Mouse (Mus musculus) MEL (cell line): ENCODE results near the gene Maea. TPM values are rescaled to one million over a fixed set of nuclear protein-coding genes. Genes with fewer than 3 reads are reported as not detected.

Source experiments
- DNase-seq: peaks from one replicate; pipeline ENCODE4 v3.0.0; 2011; ENCODE audit warnings: low read depth, low spot score
- H3K27ac ChIP-seq: 2 replicates; pipeline ENCODE4 v1.5.1; 2012; ENCODE audit warnings: low read depth, mild to moderate bottlenecking, control low read depth, low read length, moderate library complexity; ENCODE audit not compliant: control insufficient read depth
- H3K27me3 ChIP-seq, 2 experiments: fragments of 150-350 bp in 1 of 2; sonication (generic) in 1 of 2; 2 replicates each; pipeline ENCODE4 v1.6.1; 2012; ENCODE audit warnings: low read length in 2 of 2, mild to moderate bottlenecking in 2 of 2, improper control_type of control experiment in 1 of 2, moderate library complexity in 1 of 2; ENCODE audit not compliant: insufficient read depth in 2 of 2, control insufficient read depth in 1 of 2
- H3K36me3 ChIP-seq, 2 experiments: 2 replicates each; pipeline ENCODE4 v1.6.1; 2012 to 2014; ENCODE audit warnings: low read length in 2 of 2, improper control_type of control experiment in 1 of 2, inconsistent platforms in 1 of 2, mild to moderate bottlenecking in 1 of 2; ENCODE audit not compliant: insufficient read depth in 2 of 2, control insufficient read depth in 1 of 2
- H3K4me1 ChIP-seq, 2 experiments: fragments of 150-350 bp in 1 of 2; sonication (generic) in 1 of 2; 2 replicates each; pipeline ENCODE4 v1.6.1; 2012; ENCODE audit warnings: low read length in 2 of 2, improper control_type of control experiment in 1 of 2, mild to moderate bottlenecking in 1 of 2; ENCODE audit not compliant: insufficient read depth in 2 of 2, control insufficient read depth in 1 of 2
- H3K4me3 ChIP-seq, 2 experiments: fragments of 150-350 bp in 1 of 2; sonication (generic) in 1 of 2; 2 replicates each; pipeline ENCODE4 v1.5.1; 2012; ENCODE audit warnings: low read depth in 2 of 2, low read length in 2 of 2, mild to moderate bottlenecking in 2 of 2, moderate library complexity in 2 of 2, control low read depth in 1 of 2, improper control_type of control experiment in 1 of 2; ENCODE audit not compliant: control insufficient read depth in 1 of 2, insufficient read depth in 1 of 2
- H3K79me2 ChIP-seq: 2 replicates; pipeline ENCODE4 v1.6.1; 2012; ENCODE audit warnings: mild to moderate bottlenecking, low read length, moderate library complexity; ENCODE audit not compliant: control insufficient read depth, poor library complexity, insufficient read depth
- H3K9ac ChIP-seq: 2 replicates; pipeline ENCODE4 v1.6.1; 2012; ENCODE audit warnings: low read depth, mild to moderate bottlenecking, control low read depth, low read length, moderate library complexity; ENCODE audit not compliant: control insufficient read depth, poor library complexity, severe bottlenecking
- H3K9me3 ChIP-seq: fragments of 150-350 bp; sonication (generic); replicated peaks from 2 replicates; pipeline ENCODE4 v1.6.1; 2012; ENCODE audit warnings: mild to moderate bottlenecking, low read length, improper control_type of control experiment, moderate library complexity; ENCODE audit not compliant: insufficient read depth
- BHLHE40 ChIP-seq: IDR thresholded peaks from 2 replicates; pipeline ENCODE4 v1.6.1; 2012; ENCODE audit warnings: low read depth, mild to moderate bottlenecking, inconsistent platforms, low read length, improper control_type of control experiment, borderline replicate concordance
- CHD1 ChIP-seq: IDR thresholded peaks from 2 replicates; pipeline ENCODE4 v1.6.1; 2012; ENCODE audit warnings: low read depth, mild to moderate bottlenecking, inconsistent platforms, low read length, improper control_type of control experiment
- CTCF ChIP-seq, 3 experiments: IDR thresholded peaks in 2 of 3; conservative IDR thresholded peaks in 1 of 3; 2 replicates each; pipeline ENCODE4 v1.5.1; 2011 to 2012; ENCODE audit warnings: low read length in 3 of 3, low read depth in 2 of 3, mild to moderate bottlenecking in 2 of 3, improper control_type of control experiment in 1 of 3, inconsistent platforms in 1 of 3, mixed read lengths in 1 of 3, moderate library complexity in 1 of 3; ENCODE audit not compliant: control insufficient read depth in 1 of 3, insufficient read depth in 1 of 3, poor library complexity in 1 of 3, severe bottlenecking in 1 of 3
- E2F4 ChIP-seq: IDR thresholded peaks from 2 replicates; pipeline ENCODE4 v1.6.1; 2011; ENCODE audit warnings: low read depth, low read length, improper control_type of control experiment, borderline replicate concordance
- ETS1 ChIP-seq: IDR thresholded peaks from 2 replicates; pipeline ENCODE4 v1.6.1; 2012; ENCODE audit warnings: low read depth, mild to moderate bottlenecking, inconsistent platforms, low read length, improper control_type of control experiment, moderate library complexity
- GATA1 ChIP-seq: IDR thresholded peaks from 2 replicates; pipeline ENCODE4 v1.6.1; 2011; ENCODE audit warnings: low read depth, low read length, improper control_type of control experiment
- HCFC1 ChIP-seq: IDR thresholded peaks from 2 replicates; pipeline ENCODE4 v1.6.1; 2012; ENCODE audit warnings: low read depth, mild to moderate bottlenecking, inconsistent platforms, low read length, improper control_type of control experiment, moderate library complexity
- JUND ChIP-seq: IDR thresholded peaks from 2 replicates; pipeline ENCODE4 v1.6.1; 2011; ENCODE audit warnings: low read depth, mild to moderate bottlenecking, improper control_type of control experiment, low read length
- MAFK ChIP-seq: IDR thresholded peaks from 2 replicates; pipeline ENCODE4 v1.6.1; 2011; ENCODE audit warnings: low read depth, mild to moderate bottlenecking, low read length, improper control_type of control experiment, borderline replicate concordance
- MAX ChIP-seq: IDR thresholded peaks from 2 replicates; pipeline ENCODE4 v1.6.1; 2011; ENCODE audit warnings: low read length, improper control_type of control experiment
- MAZ ChIP-seq: IDR thresholded peaks from 2 replicates; pipeline ENCODE4 v1.6.1; 2012; ENCODE audit warnings: low read depth, mild to moderate bottlenecking, inconsistent platforms, low read length, improper control_type of control experiment
- MEF2A ChIP-seq: IDR thresholded peaks from 2 replicates; pipeline ENCODE4 v1.6.1; 2014; ENCODE audit warnings: low read depth, mild to moderate bottlenecking, inconsistent platforms, low read length, improper control_type of control experiment; ENCODE audit not compliant: poor library complexity, insufficient replicate concordance, severe bottlenecking; ENCODE audit errors: extremely low read depth
- MXI1 ChIP-seq: IDR thresholded peaks from 2 replicates; pipeline ENCODE4 v1.6.1; 2011; ENCODE audit warnings: mild to moderate bottlenecking, low read depth, low read length, improper control_type of control experiment
- MYC ChIP-seq: IDR thresholded peaks from 2 replicates; pipeline ENCODE4 v1.6.1; 2011; ENCODE audit warnings: low read depth, mild to moderate bottlenecking, low read length, improper control_type of control experiment, moderate library complexity
- NELFE ChIP-seq: IDR thresholded peaks from 2 replicates; pipeline ENCODE4 v1.6.1; 2011; ENCODE audit warnings: low read depth, low read length, improper control_type of control experiment
- NRF1 ChIP-seq: IDR thresholded peaks from 2 replicates; pipeline ENCODE4 v1.6.1; 2014; ENCODE audit warnings: low read depth, mild to moderate bottlenecking, inconsistent platforms, low read length, improper control_type of control experiment, moderate library complexity; ENCODE audit not compliant: poor library complexity, insufficient read depth, severe bottlenecking
- POLR2A ChIP-seq, 2 experiments: IDR thresholded peaks; 2 replicates each; pipeline ENCODE4 v1.6.1; 2011 to 2012; ENCODE audit warnings: low read length in 2 of 2, mild to moderate bottlenecking in 2 of 2, control low read depth in 1 of 2, improper control_type of control experiment in 1 of 2, low read depth in 1 of 2, moderate library complexity in 1 of 2; ENCODE audit not compliant: control insufficient read depth in 1 of 2, insufficient read depth in 1 of 2, poor library complexity in 1 of 2
- RAD21 ChIP-seq: IDR thresholded peaks from 2 replicates; pipeline ENCODE4 v1.6.1; 2011; ENCODE audit warnings: mild to moderate bottlenecking, low read depth, low read length, improper control_type of control experiment
- SIN3A ChIP-seq: IDR thresholded peaks from 2 replicates; pipeline ENCODE4 v1.6.1; 2012; ENCODE audit warnings: low read length, improper control_type of control experiment, inconsistent platforms
- SMC3 ChIP-seq: IDR thresholded peaks from 2 replicates; pipeline ENCODE4 v1.6.1; 2011; ENCODE audit warnings: low read depth, low read length, improper control_type of control experiment
- TBP ChIP-seq: IDR thresholded peaks from 2 replicates; pipeline ENCODE4 v1.8.0; 2011; ENCODE audit warnings: low read depth, low read length, improper control_type of control experiment
- TCF12 ChIP-seq: IDR thresholded peaks from 2 replicates; pipeline ENCODE4 v1.6.1; 2014; ENCODE audit warnings: low read depth, mild to moderate bottlenecking, inconsistent platforms, low read length, improper control_type of control experiment, moderate library complexity
- USF1 ChIP-seq: IDR thresholded peaks from 2 replicates; pipeline ENCODE4 v1.6.1; 2014; ENCODE audit warnings: low read depth, mild to moderate bottlenecking, inconsistent platforms, low read length, improper control_type of control experiment, moderate library complexity
- ZC3H11A ChIP-seq: IDR thresholded peaks from 2 replicates; pipeline ENCODE4 v1.6.1; 2012; ENCODE audit warnings: low read depth, mild to moderate bottlenecking, inconsistent platforms, low read length, improper control_type of control experiment
- ZMIZ1 ChIP-seq: IDR thresholded peaks from 2 replicates; pipeline ENCODE4 v1.6.1; 2012; ENCODE audit warnings: low read depth, mild to moderate bottlenecking, inconsistent platforms, low read length, improper control_type of control experiment, moderate library complexity
- ZNF384 ChIP-seq: IDR thresholded peaks from 2 replicates; pipeline ENCODE4 v1.6.1; 2012; ENCODE audit warnings: low read depth, mild to moderate bottlenecking, inconsistent platforms, low read length, improper control_type of control experiment
- polyA plus RNA-seq, 2 experiments: library from polyadenylated mRNA; stranded (reverse) in 1 of 2; unstranded in 1 of 2; fragments of >175 nt in 1 of 2; fragments of >200 nt in 1 of 2; gene quantifications; 2 replicates each; pipeline versions ENCODE4 v1.2.1 to v1.2.4; 2012; ENCODE audit warnings: low replicate concordance in 2 of 2, low read depth in 1 of 2; ENCODE audit not compliant: insufficient read length in 2 of 2, insufficient read depth in 1 of 2, missing spikeins in 1 of 2
- total RNA-seq: library from RNA; depleted of rRNA; stranded (reverse); fragments of 300-350 nt; gene quantifications from 2 replicates; pipeline ENCODE4 v1.2.3, GENCODE M21; 2012

Maea gene
- total and polyA plus RNA-seq, 3 experiments, result 140 to 224 TPM; not detected in 1

- TF ChIP-seq GATA1 (no peak), ZC3H11A (no peak), E2F4 (no peak), USF1 (no peak), SMC3 (no peak), CHD1 (no peak), TCF12 (no peak), ZNF384 (no peak)
These were observed 41.4 kb upstream of the Maea start (continued) for GRCm38 (mm10) chr5:33293796-33294430.

GRCm38 (mm10) chr5:33297164-33297563, 38.1 kb upstream of the Maea start:
- H3K4me1 ChIP-seq, result peaks cover 6 to 15% of the 10 kb centered on the region in 2 experiments
- no peaks in the 10 kb centered on the region for H3K79me2 ChIP-seq
- peaks cover 0 to 7% of the 10 kb centered on the region in 2 experiments; a peak in 2 of 4 replicates for H3K36me3 ChIP-seq
- no peak for TF ChIP-seq TBP
- TF ChIP-seq ZMIZ1, result no peak
- TF ChIP-seq SMC3, result peak; percentile 90
- TF ChIP-seq BHLHE40, result no peak
- peak; percentile 82 for TF ChIP-seq RAD21
- TF ChIP-seq ZC3H11A, result peak; percentile 89
- TF ChIP-seq CTCF (IDR thresholded peaks at IDR 0.05 in 2 of 3, conservative IDR thresholded peaks at IDR 0.05 in 1 of 3; ENCODE audit: control insufficient read depth in 1 of 3, insufficient read depth in 1 of 3, low read depth in 2 of 3, low read length in 3 of 3, poor library complexity in 1 of 3, severe bottlenecking in 1 of 3), result peak; percentile 70 to 85 (median 83)
- no peak for TF ChIP-seq MEF2A
- TF ChIP-seq MAZ, result no peak
- no peak for TF ChIP-seq NRF1
- no peak for TF ChIP-seq E2F4
- TF ChIP-seq SIN3A, result no peak; the same call in 1 of the 2 replicates
- no peak overlapping the region for H3K4me3 ChIP-seq
- H3K9ac ChIP-seq, result no peak overlapping the region
- peak; percentile 74 for DNase-seq
- H3K9me3 ChIP-seq, result no peaks in the 10 kb centered on the region
- H3K27ac ChIP-seq, result no peak overlapping the region
- peaks cover 0 to 3% of the 10 kb centered on the region in 2 experiments; a peak in 3 of 4 replicates for H3K27me3 ChIP-seq

- Histone ChIP-seq H3K27ac (no peak overlapping the region), H3K9me3 (no peaks in the 10 kb centered on the region), H3K4me3 (no peak overlapping the region), H3K4me1 (no peaks in the 10 kb centered on the region), H3K36me3 (no peaks in the 10 kb centered on the region; a peak in 1 of 4 replicates), H3K27me3 (peaks cover 0 to 5% of the 10 kb centered on the region in 2 experiments; a peak in 3 of 4 replicates), H3K79me2 (no peaks in the 10 kb centered on the region), H3K9ac (no peak overlapping the region)
- DNase-seq, result no peak
- no peak for TF ChIP-seq POLR2A (IDR thresholded peaks at IDR 0.05; ENCODE audit: control insufficient read depth in 1 of 2, insufficient read depth in 1 of 2, low read depth in 1 of 2, low read length in 2 of 2, poor library complexity in 1 of 2)
- TF ChIP-seq GATA1, result no peak
- TF ChIP-seq USF1, result no peak
- no peak for TF ChIP-seq TBP
- TF ChIP-seq HCFC1, result no peak
- TF ChIP-seq ZMIZ1, result no peak
- TF ChIP-seq RAD21, result peak; percentile 9; the same call in 1 of the 2 replicates
- TF ChIP-seq MYC, result no peak
- TF ChIP-seq CTCF (IDR thresholded peaks at IDR 0.05 in 2 of 3, conservative IDR thresholded peaks at IDR 0.05 in 1 of 3; ENCODE audit: control insufficient read depth in 1 of 3, insufficient read depth in 1 of 3, low read depth in 2 of 3, low read length in 3 of 3, poor library complexity in 1 of 3, severe bottlenecking in 1 of 3), result peak in 1 of 3 experiments; percentile 16; a peak in 1 of 6 replicates
- no peak for TF ChIP-seq CHD1
- no peak for TF ChIP-seq MXI1
- TF ChIP-seq MAX, result no peak
- no peak for TF ChIP-seq SIN3A
- no peak for TF ChIP-seq NELFE
- TF ChIP-seq ETS1, result no peak
- TF ChIP-seq JUND, result no peak
- TF ChIP-seq MEF2A, result no peak
- TF ChIP-seq MAFK, result no peak
These were observed 33.5 kb upstream of the Maea start for GRCm38 (mm10) chr5:33301801-33302200.
